Mouse (Mus musculus): ENCODE measurements around the gene Fktn.

The Fktn gene

DNA sequence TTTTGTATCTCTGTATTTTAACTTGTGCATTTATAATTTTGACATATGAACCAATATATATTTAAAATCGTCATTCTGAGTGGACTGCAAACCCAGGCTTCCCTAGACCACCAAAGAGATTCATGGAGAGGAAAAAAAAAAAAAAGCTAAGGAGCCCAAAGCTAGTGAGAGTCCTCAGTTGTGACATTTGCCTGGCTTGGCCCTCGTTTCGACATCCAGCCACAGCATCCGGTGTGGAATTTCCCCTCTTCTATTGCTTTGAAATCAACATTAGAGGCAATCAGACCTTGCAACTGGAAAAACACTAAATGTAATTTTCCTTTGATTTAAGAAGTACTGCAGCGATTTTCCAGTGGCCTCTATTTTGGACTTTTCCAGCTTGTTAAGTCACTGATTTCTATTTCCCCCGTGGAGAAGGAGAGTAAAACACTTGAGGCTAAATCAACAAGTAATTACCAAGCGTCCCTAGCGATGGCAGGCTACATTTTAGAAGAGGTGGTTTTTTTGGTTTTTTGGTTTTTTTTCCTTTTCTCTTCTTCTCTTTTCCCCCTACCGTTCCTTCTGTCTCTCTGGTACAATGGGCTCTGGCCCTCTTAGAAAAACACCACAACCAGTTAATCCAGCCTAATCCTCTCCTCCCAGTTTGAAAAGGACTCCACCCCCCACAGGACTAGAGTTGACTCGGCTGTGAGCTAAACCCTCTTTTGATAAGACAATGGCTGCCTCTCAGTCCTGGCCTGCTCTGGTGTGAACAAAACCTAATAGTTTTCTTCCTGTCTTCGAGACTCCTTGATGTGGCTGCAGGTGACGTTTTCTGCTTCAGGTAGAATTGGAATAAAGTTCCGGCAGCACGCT is 68.6 kb downstream of the Fktn start:
- 69% methylated on average over 14 of the region's 14 CpGs for WGBS

DNA sequence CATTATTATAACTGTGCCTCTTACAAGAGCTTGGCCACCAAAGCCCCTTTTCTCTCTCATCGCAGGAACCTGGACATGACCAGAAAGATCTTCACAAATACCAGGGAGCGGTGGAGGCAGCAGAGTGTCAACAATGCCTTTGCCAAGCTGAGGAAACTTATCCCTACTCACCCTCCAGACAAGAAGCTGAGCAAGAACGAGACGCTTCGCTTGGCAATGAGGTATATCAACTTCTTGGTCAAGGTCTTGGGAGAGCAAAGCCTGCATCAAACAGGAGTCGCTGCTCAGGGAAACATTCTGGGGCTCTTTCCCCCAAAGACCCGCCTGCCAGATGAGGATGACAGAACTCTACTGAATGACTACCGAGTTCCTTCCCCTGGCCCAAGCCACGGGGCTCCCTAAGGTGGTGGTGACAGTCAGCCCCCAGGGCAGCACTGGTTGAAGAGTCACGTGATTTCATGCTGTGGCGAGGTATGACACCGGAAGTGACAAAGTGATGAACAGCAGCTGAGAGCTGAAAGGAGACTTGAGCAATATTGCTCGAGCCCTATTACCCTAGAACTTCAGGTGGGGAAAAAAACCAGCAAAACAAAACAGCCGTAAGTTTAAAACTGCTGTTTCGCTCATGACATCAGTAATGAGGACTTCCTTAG is 72.1 kb downstream of the Fktn start:
- WGBS, result 90% methylated on average over 15 of the region's 15 CpGs

GRCm38 (mm10) chr4:53786851-53787250 is 73.1 kb downstream of the Fktn start:
- WGBS, result 79% methylated on average over 5 of the region's 5 CpGs

GRCm38 (mm10) chr4:53789346-53789745 is 75.5 kb downstream of the Fktn start:
- 54% methylated on average over 4 of the region's 4 CpGs for WGBS

DNA sequence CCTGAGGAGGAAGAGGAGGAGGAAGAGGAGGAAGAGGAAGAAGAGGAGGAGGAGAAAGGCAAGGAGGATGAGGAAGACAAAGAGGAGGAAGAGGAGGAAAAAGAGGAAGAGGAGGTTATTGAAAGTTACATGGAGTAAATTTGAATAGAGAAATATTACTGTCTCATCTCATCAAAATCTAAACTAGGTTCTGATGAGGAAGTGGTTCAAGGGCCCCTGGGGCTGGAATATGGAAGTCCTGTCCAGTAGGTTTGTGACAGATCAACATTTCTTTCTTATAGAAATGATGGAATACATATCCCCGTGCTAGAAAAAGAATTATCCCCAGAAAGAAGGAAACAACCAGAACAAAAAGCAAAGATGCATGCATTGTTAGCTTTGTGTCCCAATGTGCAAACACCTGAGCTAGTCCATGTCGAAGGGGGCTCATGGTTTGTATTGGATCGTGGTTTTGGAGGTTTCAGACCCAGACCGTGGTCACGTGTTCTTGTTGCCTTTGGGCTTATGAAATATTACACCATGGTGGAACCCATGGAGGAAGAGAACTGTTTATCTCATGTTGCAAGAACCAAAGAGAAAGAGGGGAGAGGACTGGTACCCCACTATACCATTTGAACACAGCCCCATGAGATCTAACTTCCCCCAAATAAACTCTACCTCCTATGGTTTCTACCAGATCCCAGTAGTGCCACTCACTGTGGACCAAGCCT is 80.6 kb downstream of the Fktn start:
- 91% methylated on average over 5 of the region's 5 CpGs for WGBS

GRCm38 (mm10) chr4:53795086-53795485 is 81.3 kb downstream of the Fktn start:
- WGBS, result 51% methylated on average over 2 of the region's 2 CpGs

DNA sequence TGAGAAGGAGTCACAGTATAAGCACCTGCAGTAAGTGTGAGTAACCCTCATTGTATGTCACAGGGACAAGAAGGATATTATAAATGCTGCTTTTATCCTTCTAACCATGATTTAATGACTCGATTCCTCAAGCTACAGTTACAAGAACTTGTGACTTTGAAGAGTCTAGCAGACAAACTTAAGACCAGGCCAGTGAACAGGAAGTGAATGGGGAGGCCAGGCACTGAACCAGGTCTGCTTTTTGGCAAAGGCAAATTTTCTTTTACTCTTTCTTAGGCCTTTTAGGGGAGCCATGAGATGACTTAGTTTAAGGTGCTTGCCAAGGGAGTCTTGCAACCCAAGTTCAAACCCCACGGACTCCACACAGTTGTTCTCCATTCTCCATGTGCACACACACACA is 81.9 kb downstream of the Fktn start:
- 88% methylated on average over 2 of the region's 2 CpGs for WGBS

DNA sequence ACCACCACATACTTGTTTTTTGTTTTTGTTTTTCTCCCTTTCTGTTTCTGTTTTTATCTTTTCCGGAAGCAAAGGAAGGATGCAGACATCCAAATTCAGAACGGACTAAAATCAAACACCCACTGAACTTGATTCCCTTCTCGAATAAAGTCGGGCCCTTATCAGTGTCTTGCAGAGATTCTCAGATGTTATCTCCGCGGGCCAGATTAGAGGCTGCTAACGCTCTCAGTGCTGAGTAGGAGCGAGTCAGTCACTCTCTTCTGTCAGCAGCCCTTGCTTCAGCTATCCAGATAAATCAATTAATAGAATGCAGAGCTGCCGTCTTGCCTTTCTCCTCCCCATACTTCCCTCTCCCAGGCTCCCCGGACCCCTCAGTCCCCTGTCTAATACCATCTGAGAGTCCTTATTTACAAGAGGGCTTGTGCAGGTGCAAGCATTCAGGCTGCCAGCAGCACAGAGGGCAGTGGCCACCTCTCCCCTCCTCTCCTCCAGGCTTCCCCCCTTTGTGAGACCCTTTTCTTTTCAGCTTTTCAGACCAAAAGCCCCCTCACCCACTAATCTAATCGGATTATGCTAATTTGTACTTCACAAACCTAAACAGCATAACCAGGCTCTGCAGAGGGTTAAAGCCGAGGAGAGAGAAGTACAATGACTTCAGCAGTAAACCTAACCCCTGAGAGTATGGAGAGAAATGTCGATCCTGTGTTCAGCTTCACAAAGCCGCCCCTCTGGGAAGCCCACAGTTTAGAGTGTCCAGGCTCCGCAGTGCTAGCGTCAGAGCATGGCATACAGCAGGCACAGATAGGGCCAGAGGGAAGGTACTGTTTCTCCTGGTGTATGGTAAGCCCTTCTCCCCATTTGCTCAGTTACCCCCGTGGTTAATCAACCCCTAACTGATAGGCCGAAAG is 83.3 kb downstream of the Fktn start:
- WGBS, result 46% methylated on average over 18 of the region's 18 CpGs

DNA sequence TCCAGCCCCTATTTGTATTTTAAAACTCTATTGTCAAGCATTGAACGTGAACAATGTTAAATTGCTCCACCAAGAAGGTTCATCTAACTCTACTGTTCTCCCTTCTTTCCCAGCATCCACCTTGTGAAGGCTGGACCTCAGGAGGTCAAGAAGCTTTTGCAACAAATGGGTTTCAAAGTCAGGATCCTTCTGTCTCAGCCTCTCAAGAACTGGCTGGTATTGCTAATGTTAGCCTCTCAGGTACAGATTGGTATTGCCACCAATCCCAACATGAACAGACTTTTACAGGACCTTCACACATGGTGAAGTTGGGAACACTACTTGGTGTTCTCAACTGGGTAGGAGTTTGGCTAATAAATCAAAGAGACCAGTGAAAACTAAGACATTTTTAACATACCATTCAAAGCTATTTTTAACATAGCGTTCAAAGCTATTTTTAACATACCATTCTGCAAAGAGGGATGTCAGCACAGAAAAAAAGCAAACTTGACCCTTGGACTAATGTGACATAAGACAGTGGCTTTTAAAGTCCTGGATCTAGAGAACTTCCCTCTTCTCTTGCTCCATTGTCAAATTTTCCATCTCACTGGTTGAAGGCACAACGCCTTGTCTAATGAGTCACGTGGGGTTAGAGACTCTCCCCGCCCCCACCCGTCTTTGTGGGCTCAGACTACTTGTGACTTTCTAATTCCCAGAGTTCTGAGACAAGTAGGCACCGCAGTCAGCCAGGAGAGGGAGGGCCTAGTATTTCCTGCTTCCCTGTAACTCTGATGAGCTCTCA is 85.3 kb downstream of the Fktn start:
- WGBS, result 57% methylated on average over 7 of the region's 7 CpGs

DNA sequence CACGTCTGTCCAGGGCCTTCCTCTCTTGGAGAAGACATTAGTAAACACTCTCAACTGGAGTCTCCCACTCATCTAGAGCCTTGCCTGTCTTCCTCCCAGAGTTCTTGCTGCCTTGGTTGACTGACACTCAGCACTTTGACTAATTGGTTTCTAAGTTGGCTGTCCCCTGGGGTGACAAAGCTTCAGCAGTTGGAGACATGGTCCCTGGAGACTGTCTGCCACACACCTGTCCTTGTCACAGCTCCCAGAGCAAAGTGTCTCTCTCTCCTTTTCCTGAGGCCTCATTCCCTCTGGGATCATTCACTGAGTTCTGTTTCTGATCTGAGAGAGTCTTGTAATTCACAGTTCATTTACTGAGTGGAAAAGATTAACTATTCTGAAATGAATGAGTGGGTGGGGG is 86.0 kb downstream of the Fktn start:
- WGBS, result 46% methylated on average over 1 of the region's 1 CpGs

GRCm38 (mm10) chr4:53803674-53804073 is 89.9 kb downstream of the Fktn start:
- 93% methylated on average over 8 of the region's 8 CpGs for WGBS

GRCm38 (mm10) chr4:53806428-53806827 is 92.6 kb downstream of the Fktn start:
- 68% methylated on average over 6 of the region's 6 CpGs for WGBS

GRCm38 (mm10) chr4:53818320-53818719 is 104.5 kb downstream of the Fktn start:
- WGBS, result 69% methylated on average over 5 of the region's 5 CpGs

- 30% methylated on average over 6 of the region's 6 CpGs for WGBS
Observed at GRCm38 (mm10) chr4:53823697-53824096, 109.9 kb downstream of the Fktn start.

DNA sequence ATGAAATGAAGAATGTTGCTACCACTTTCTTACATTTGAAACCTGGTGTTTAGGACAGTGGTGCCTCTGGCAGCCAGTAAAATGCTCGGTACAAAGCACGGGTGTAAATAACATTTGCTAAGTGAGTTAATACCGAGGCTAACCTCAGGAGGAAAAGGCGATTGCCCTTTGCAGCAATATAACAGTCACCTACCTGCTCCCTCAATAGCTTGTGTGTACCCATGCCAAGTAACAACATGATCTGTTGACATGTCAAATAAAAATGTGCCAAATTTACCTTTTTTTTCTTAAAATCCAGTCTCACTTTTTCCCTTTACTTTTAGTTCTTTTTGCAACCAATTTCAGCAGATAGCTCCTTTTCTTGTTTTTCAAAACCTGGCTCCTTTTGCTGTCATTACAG is 111.0 kb downstream of the Fktn start:
- 83% methylated on average over 4 of the region's 4 CpGs for WGBS

GRCm38 (mm10) chr4:53825821-53826605 is 112.2 kb downstream of the Fktn start, which contains the start of gene Tmem38b:
Gene Tmem38b, plus strand, starts transcription at chr4:53826045.
- WGBS, result under 1% methylated on average over 55 of the region's 55 CpGs

- WGBS, result 4% methylated on average over 11 of the region's 11 CpGs
Observed at GRCm38 (mm10) chr4:53826641-53827248, 112.9 kb downstream of the Fktn start.
